Mouse (Mus musculus): ENCODE data around the gene Lag3. TPM values are rescaled to one million over a fixed set of nuclear protein-coding genes. Genes with fewer than 3 reads are reported as not detected.

Gene Lag3
- polyA plus RNA-seq, 1 experiment from 2014 or later, result 2.3 TPM

- H3K9ac ChIP-seq, result no peak overlapping the region
- no peak overlapping the region for H3K4me2 ChIP-seq
- no peaks in the 10 kb centered on the region for H3K9me3 ChIP-seq
- no peak for ATAC-seq (ENCODE audit: borderline replicate concordance, extremely low read depth, low FRiP score, low TSS enrichment)
- no peak overlapping the region for H3K4me3 ChIP-seq
- peaks cover 32% of the 10 kb centered on the region for H3K4me1 ChIP-seq
- 61% methylated on average over 12 of the region's 12 CpGs for WGBS
- peaks cover 12% of the 10 kb centered on the region for H3K27me3 ChIP-seq
- H3K27ac ChIP-seq, result no peak overlapping the region
- H3K36me3 ChIP-seq, result 0 out of 2 replicates have a peak, but pooled peaks cover 9% of the 10 kb centered on the region
Observed at GRCm38 (mm10) chr6:124854647-124855046, 56.9 kb downstream of the Lag3 start.

Other genes with a start within 250 kb of the Lag3 start
- 56.8 and 61.9 TPM in 2 replicates for gene Lpcat3, start 248.7 kb downstream of the Lag3 start, polyA plus RNA-seq (2015; fragmentation: Nextera tagmentation; extraction: Ambion mirVana)
- 199 and 200 TPM in 2 replicates for gene Emg1, start 199.5 kb downstream of the Lag3 start, polyA plus RNA-seq (2015; fragmentation: Nextera tagmentation; extraction: Ambion mirVana)
- 327 and 340 TPM in 2 replicates for gene Phb2, start 199.4 kb downstream of the Lag3 start, polyA plus RNA-seq (2015; fragmentation: Nextera tagmentation; extraction: Ambion mirVana)
- gene Ptpn6, start 173.0 kb downstream of the Lag3 start, polyA plus RNA-seq (2015; fragmentation: Nextera tagmentation; extraction: Ambion mirVana), result 17.3 and 24.3 TPM in 2 replicates
- 406 and 416 TPM in 2 replicates for gene Grcc10, start 170.3 kb downstream of the Lag3 start, polyA plus RNA-seq (2015; fragmentation: Nextera tagmentation; extraction: Ambion mirVana)
- gene Gm45234, start 155.7 kb downstream of the Lag3 start, polyA plus RNA-seq (2015; fragmentation: Nextera tagmentation; extraction: Ambion mirVana), result not detected in 2 replicates
- gene Atn1, start 155.2 kb downstream of the Lag3 start, polyA plus RNA-seq (2015; fragmentation: Nextera tagmentation; extraction: Ambion mirVana), result 15.6 and 16.1 TPM in 2 replicates
- 2.1 and 3.4 TPM in 2 replicates for gene Eno2, start 142.0 kb downstream of the Lag3 start, polyA plus RNA-seq (2015; fragmentation: Nextera tagmentation; extraction: Ambion mirVana)
- 11.7 and 13.7 TPM in 2 replicates for gene Lrrc23, start 132.0 kb downstream of the Lag3 start, polyA plus RNA-seq (2015; fragmentation: Nextera tagmentation; extraction: Ambion mirVana)
- 11.6 and 12.7 TPM in 2 replicates for gene Spsb2, start 103.0 kb downstream of the Lag3 start, polyA plus RNA-seq (2015; fragmentation: Nextera tagmentation; extraction: Ambion mirVana)
- 712 and 746 TPM in 2 replicates for gene Tpi1, start 97.4 kb downstream of the Lag3 start, polyA plus RNA-seq (2015; fragmentation: Nextera tagmentation; extraction: Ambion mirVana)
- 149 and 152 TPM in 2 replicates for gene Usp5, start 82.2 kb downstream of the Lag3 start, polyA plus RNA-seq (2015; fragmentation: Nextera tagmentation; extraction: Ambion mirVana)
- 188 and 197 TPM in 2 replicates for gene Cdca3, start 82.2 kb downstream of the Lag3 start, polyA plus RNA-seq (2015; fragmentation: Nextera tagmentation; extraction: Ambion mirVana)
- 0.38 and 1.1 TPM in 2 replicates for gene Gnb3, start 71.4 kb downstream of the Lag3 start, polyA plus RNA-seq (2015; fragmentation: Nextera tagmentation; extraction: Ambion mirVana)
- gene P3h3, start 54.0 kb downstream of the Lag3 start, polyA plus RNA-seq (2015; fragmentation: Nextera tagmentation; extraction: Ambion mirVana), result 23.9 and 26.9 TPM in 2 replicates
- gene Gpr162, start 47.7 kb downstream of the Lag3 start, polyA plus RNA-seq (2015; fragmentation: Nextera tagmentation; extraction: Ambion mirVana), result 0.54 and 0.59 TPM in 2 replicates
- 0.08 and 0.26 TPM in 2 replicates for gene Cd4, start 23.5 kb downstream of the Lag3 start, polyA plus RNA-seq (2015; fragmentation: Nextera tagmentation; extraction: Ambion mirVana)
- gene Ptms, start 8.4 kb upstream of the Lag3 start, polyA plus RNA-seq (2015; fragmentation: Nextera tagmentation; extraction: Ambion mirVana), result 454 and 458 TPM in 2 replicates
- gene Mlf2, start 19.7 kb upstream of the Lag3 start, polyA plus RNA-seq (2015; fragmentation: Nextera tagmentation; extraction: Ambion mirVana), result 378 and 389 TPM in 2 replicates
- 142 and 151 TPM in 2 replicates for gene Cops7a, start 53.8 kb upstream of the Lag3 start, polyA plus RNA-seq (2015; fragmentation: Nextera tagmentation; extraction: Ambion mirVana)
- gene Pianp, start 85.0 kb upstream of the Lag3 start, polyA plus RNA-seq (2015; fragmentation: Nextera tagmentation; extraction: Ambion mirVana), result 0.74 and 0.96 TPM in 2 replicates
- gene Zfp384, start 97.4 kb upstream of the Lag3 start, polyA plus RNA-seq (2015; fragmentation: Nextera tagmentation; extraction: Ambion mirVana), result 21.3 and 24.4 TPM in 2 replicates
- 138 and 149 TPM in 2 replicates for gene Ing4, start 128.1 kb upstream of the Lag3 start, polyA plus RNA-seq (2015; fragmentation: Nextera tagmentation; extraction: Ambion mirVana)
- 10.8 and 12.9 TPM in 2 replicates for gene Acrbp, start 138.0 kb upstream of the Lag3 start, polyA plus RNA-seq (2015; fragmentation: Nextera tagmentation; extraction: Ambion mirVana)
- 0.38 and 0.69 TPM in 2 replicates for gene Lpar5, start 156.2 kb upstream of the Lag3 start, polyA plus RNA-seq (2015; fragmentation: Nextera tagmentation; extraction: Ambion mirVana)
- 68.5 and 69.3 TPM in 2 replicates for gene Chd4, start 184.3 kb upstream of the Lag3 start, polyA plus RNA-seq (2015; fragmentation: Nextera tagmentation; extraction: Ambion mirVana)
- 56.5 and 58.8 TPM in 2 replicates for gene Nop2, start 220.2 kb upstream of the Lag3 start, polyA plus RNA-seq (2015; fragmentation: Nextera tagmentation; extraction: Ambion mirVana)
- gene Iffo1, start 233.5 kb upstream of the Lag3 start, polyA plus RNA-seq (2015; fragmentation: Nextera tagmentation; extraction: Ambion mirVana), result 5.7 and 6.8 TPM in 2 replicates

Data from lung, embryonic 15.5 days (tissue).